Mouse (Mus musculus): Measurements from ENCODE around the gene Myo9b.

Gene Myo9b

GRCm38 (mm10) chr8:71366771-71367528 lies 94.4 kb downstream of the Myo9b start, which contains the start of gene Use1:
Gene Use1 (plus strand): TSS chr8:71366848.
- intact Hi-C loops (cut with DNase I), result loop anchor here (2.0 kb wide), 1 partner anchor 40 kb away; the partner anchor contains the start of gene Ankle1

GRCm38 (mm10) chr8:71367529-71368176 lies 95.1 kb downstream of the Myo9b start:
- intact Hi-C loops (cut with DNase I), result loop anchor here (2.0 kb wide), 1 partner anchor 39 kb away; the partner anchor contains the start of gene Ankle1

GRCm38 (mm10) chr8:71368366-71368765 lies 95.9 kb downstream of the Myo9b start:
- intact Hi-C loops (cut with DNase I), result no loop called here

GRCm38 (mm10) chr8:71369040-71369718 lies 96.7 kb downstream of the Myo9b start:
- intact Hi-C loops (cut with DNase I), result no loop called here

GRCm38 (mm10) chr8:71370711-71371235 lies 98.3 kb downstream of the Myo9b start:
- intact Hi-C loops (cut with DNase I), result no loop called here

GRCm38 (mm10) chr8:71371236-71371848 lies 98.8 kb downstream of the Myo9b start, which contains the start of gene Ocel1:
Gene Ocel1 (plus strand): TSS chr8:71371298.
- intact Hi-C loops (cut with DNase I), result no loop called here

GRCm38 (mm10) chr8:71372427-71372826 lies 99.9 kb downstream of the Myo9b start:
- intact Hi-C loops (cut with DNase I), result no loop called here

- intact Hi-C loops (cut with DNase I), result no loop called here
Observed at GRCm38 (mm10) chr8:71373000-71373399, 100.5 kb downstream of the Myo9b start.

GRCm38 (mm10) chr8:71374616-71375206 lies 102.2 kb downstream of the Myo9b start:
- intact Hi-C loops (cut with DNase I), result no loop called here

GRCm38 (mm10) chr8:71375581-71376422 lies 103.3 kb downstream of the Myo9b start:
- intact Hi-C loops (cut with DNase I), result no loop called here

GRCm38 (mm10) chr8:71376423-71377030 lies 104.0 kb downstream of the Myo9b start:
- intact Hi-C loops (cut with DNase I), result no loop called here

GRCm38 (mm10) chr8:71379008-71379407 lies 106.5 kb downstream of the Myo9b start:
- intact Hi-C loops (cut with DNase I), result no loop called here

- intact Hi-C loops (cut with DNase I), result no loop called here
Observed at GRCm38 (mm10) chr8:71379512-71380075, 107.1 kb downstream of the Myo9b start.

GRCm38 (mm10) chr8:71380178-71381171 lies 108.0 kb downstream of the Myo9b start:
- intact Hi-C loops (cut with DNase I), result no loop called here

- intact Hi-C loops (cut with DNase I), result no loop called here
Observed at GRCm38 (mm10) chr8:71381421-71381970, 109.0 kb downstream of the Myo9b start, which contains the start of gene Nr2f6. Gene Nr2f6 (minus strand): TSS chr8:71381960.

- intact Hi-C loops (cut with DNase I), result no loop called here
Observed at GRCm38 (mm10) chr8:71381971-71382961, 109.8 kb downstream of the Myo9b start.
